Mouse (Mus musculus): ENCODE results near the gene Adcy7. TPM values are rescaled to one million over a fixed set of nuclear protein-coding genes. Genes with fewer than 3 reads are reported as not detected.

Gene Adcy7
- total RNA-seq, 2 experiments from 2014 or later, result 5.0 to 6.1 TPM

Other genes starting within 250 kb of the Adcy7 start
- 10 to 100 TPM; 32.3 to 34.7 TPM for gene Cnep1r1, start 153.6 kb upstream of the Adcy7 start, total RNA-seq (2021)
- gene Heatr3, start 134.5 kb upstream of the Adcy7 start, total RNA-seq (2021), result 10 to 100 TPM; 31.2 to 34.7 TPM
- gene Tent4b, start 73.2 kb upstream of the Adcy7 start, total RNA-seq (2021), result 10 to 100 TPM; 34.3 to 37.0 TPM
- 10 to 100 TPM; 63.4 to 68.8 TPM for gene Brd7, start 89.8 kb downstream of the Adcy7 start, total RNA-seq (2021)
- 10 to 100 TPM; 16.9 to 17.4 TPM for gene Nkd1, start 249.0 kb downstream of the Adcy7 start, total RNA-seq (2021)

Measured in layer of hippocampus, postnatal 10 days (tissue).